Mouse (Mus musculus) lung, postnatal 0 days (tissue): ENCODE measurements around the gene Kdm1a. TPM values are rescaled to one million over a fixed set of nuclear protein-coding genes. Genes with fewer than 3 reads are reported as not detected.

Experiments
- ATAC-seq: fragments of 200-750 bp; cut with Nextera tagmentation; 2 replicates; pipeline ENCODE4 v1.8.0; 2017; ENCODE audit warnings: moderate library complexity
- DNase-seq: peaks from one replicate; pipeline ENCODE4 v3.0.0-alpha.2; 2016; ENCODE audit warnings: low spot score
- H3K27ac ChIP-seq: fragments of 300-500 bp; sonication (generic); 2 replicates; pipeline ENCODE4 v1.5.1; 2014; ENCODE audit warnings: antibody characterized with exemption, mild to moderate bottlenecking, low read length, mixed read lengths
- H3K27me3 ChIP-seq: fragments of 300-500 bp; sonication (generic); replicated peaks from 2 replicates; pipeline ENCODE4 v1.6.1; 2014; ENCODE audit warnings: low read length, mixed read lengths; ENCODE audit not compliant: insufficient read depth
- H3K36me3 ChIP-seq: fragments of 300-500 bp; sonication (generic); 2 replicates; pipeline ENCODE4 v1.6.1; 2014; ENCODE audit warnings: low read length, mixed read lengths; ENCODE audit not compliant: insufficient read depth
- H3K4me1 ChIP-seq: fragments of 300-500 bp; sonication (generic); 2 replicates; pipeline ENCODE4 v1.6.1; 2014; ENCODE audit warnings: antibody characterized with exemption, low read depth, low read length, mixed read lengths; ENCODE audit not compliant: insufficient read depth
- H3K4me2 ChIP-seq: fragments of 300-500 bp; sonication (generic); replicated peaks from 2 replicates; pipeline ENCODE4 v1.6.1; 2014; ENCODE audit warnings: low read depth, mild to moderate bottlenecking, low read length, moderate library complexity, mixed read lengths
- H3K4me3 ChIP-seq: fragments of 300-500 bp; sonication (generic); 2 replicates; pipeline ENCODE4 v1.5.1; 2014; ENCODE audit warnings: low read depth, low read length
- H3K9ac ChIP-seq: fragments of 300-500 bp; sonication (generic); replicated peaks from 2 replicates; pipeline ENCODE4 v1.6.1; 2014; ENCODE audit warnings: low read depth, mild to moderate bottlenecking
- H3K9me3 ChIP-seq: fragments of 300-500 bp; sonication (generic); 2 replicates; pipeline ENCODE4 v1.6.1; 2016; ENCODE audit warnings: low read length, mixed read lengths
- CTCF ChIP-seq: IDR thresholded peaks from 2 replicates; pipeline ENCODE4 v1.5.1; 2016; ENCODE audit warnings: antibody characterized with exemption, mild to moderate bottlenecking
- EP300 ChIP-seq: IDR thresholded peaks from 2 replicates; pipeline ENCODE4 v1.6.1; 2016; ENCODE audit warnings: antibody characterized with exemption, mild to moderate bottlenecking, control low read depth
- WGBS: fragments of 180-500 bp; shearing (Covaris S2); extraction: QIAGEN DNeasy Blood & Tissue Kit; methylation state at CpG from one replicate; pipeline ENCODE4 v1.1.7; 2014; 5-methylcytosine and 5-hydroxymethylcytosine counted together
- microRNA-seq: library from miRNA; unstranded; fragments of <30 nt; microRNA quantifications from one replicate; pipeline ENCODE4, GENCODE M21; 2016
- polyA plus RNA-seq: library from polyadenylated mRNA; unstranded; fragments of >200 nt; fragmentation: Nextera tagmentation; extraction: Ambion mirVana; gene quantifications from 2 replicates; pipeline ENCODE4 v1.2.1, GENCODE M21; 2015

The Kdm1a gene
- polyA plus RNA-seq, 1 experiment from 2014 or later = 21.0 TPM

DNA sequence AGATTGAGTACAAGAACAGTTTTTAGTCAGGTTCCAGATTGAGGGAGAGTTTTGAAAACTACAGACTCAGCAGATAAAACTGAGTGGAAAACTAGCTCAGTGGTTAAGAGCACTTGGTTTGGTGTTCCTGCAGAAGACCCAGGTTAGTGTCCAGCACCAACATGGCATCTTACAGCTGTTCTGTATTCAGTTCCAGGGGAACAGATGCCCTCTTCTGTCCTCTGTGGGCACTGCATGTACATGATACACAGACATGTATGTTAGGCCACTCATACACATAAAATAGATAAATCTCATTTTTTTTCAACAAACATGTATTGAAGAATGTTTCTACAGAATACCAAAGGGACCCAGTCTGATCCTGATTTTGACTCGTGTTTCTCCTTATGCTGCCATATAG lies 92.7 kb downstream of the Kdm1a start:
- Histone ChIP-seq H3K27me3 (no peaks in the 10 kb centered on the region), H3K4me2 (no peak overlapping the region), H3K9ac (no peak overlapping the region), H3K27ac (no peak overlapping the region), H3K4me3 (no peak overlapping the region), H3K36me3 (no peaks in the 10 kb centered on the region), H3K4me1 (peaks cover 4% of the 10 kb centered on the region; the same call in 1 of the 2 replicates), H3K9me3 (no peaks in the 10 kb centered on the region)
- DNase-seq (no peak), ATAC-seq (no peak)
- peak; percentile 67 for TF ChIP-seq CTCF
- no peak for TF ChIP-seq EP300
- WGBS = 72% methylated on average over 1 of the region's 1 CpGs

DNA sequence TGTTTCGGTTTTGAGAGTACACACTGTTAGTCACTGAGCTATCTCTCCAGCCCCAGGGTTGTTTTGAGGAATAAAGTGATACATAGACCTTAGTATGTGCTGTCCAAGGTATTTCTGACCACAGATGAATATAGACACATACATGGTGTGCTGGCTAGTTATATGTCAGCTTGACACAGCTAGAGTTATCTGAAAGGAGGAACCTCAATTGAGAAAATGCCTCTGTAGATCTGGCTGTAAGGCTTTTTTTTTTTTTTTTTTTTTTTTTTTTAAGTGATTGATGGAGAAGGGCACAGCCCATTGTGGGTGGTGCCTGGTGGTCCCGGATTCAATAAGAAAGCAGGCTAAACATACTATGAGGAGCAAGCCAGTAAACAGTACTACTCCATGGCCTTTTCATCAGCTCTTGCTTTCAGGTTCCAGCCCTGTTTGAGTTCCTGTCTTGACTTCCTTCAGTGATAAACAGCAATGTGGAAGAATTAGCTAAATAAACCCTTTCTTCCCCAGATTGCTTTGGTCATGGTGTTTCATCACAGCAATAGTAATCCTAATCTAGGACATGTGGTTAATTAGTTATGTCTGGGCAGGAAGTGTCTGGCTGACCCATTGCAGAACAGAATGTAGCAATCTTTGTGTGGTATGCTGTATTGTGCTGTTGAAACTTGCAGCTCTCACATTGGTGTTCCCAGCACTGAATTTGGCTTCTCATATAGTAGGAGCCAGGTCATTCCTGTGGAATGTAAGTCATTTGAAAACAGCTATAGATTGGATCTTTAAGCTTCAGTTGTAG lies 96.9 kb downstream of the Kdm1a start:
- H3K9ac ChIP-seq = no peak overlapping the region
- no peaks in the 10 kb centered on the region for H3K4me1 ChIP-seq
- no peak overlapping the region; the same call in 1 of the 2 replicates for H3K27ac ChIP-seq
- no peaks in the 10 kb centered on the region for H3K36me3 ChIP-seq
- WGBS = 45% methylated on average over 2 of the region's 2 CpGs
- no peaks in the 10 kb centered on the region for H3K27me3 ChIP-seq
- no peak overlapping the region for H3K4me3 ChIP-seq
- no peak overlapping the region for H3K4me2 ChIP-seq
- TF ChIP-seq EP300 = peak; percentile 45; the same call in 1 of the 2 replicates
- TF ChIP-seq CTCF = no peak
- peak; percentile 81 for ATAC-seq
- H3K9me3 ChIP-seq = no peaks in the 10 kb centered on the region
- DNase-seq = peak; percentile 82

Small RNA genes lying within 50 kb of the gene (microRNA-seq; reads per million reads assigned to microRNA genes)
- not detected for gene Gm22180

Other genes with a start within 250 kb of the Kdm1a start
- 0.10 TPM in 1 of 2 replicates, not detected in the other for gene Htr1d, start 179.2 kb downstream of the Kdm1a start, polyA plus RNA-seq
- gene 6030445D17Rik, start 140.5 kb downstream of the Kdm1a start, polyA plus RNA-seq = 0.36 and 0.78 TPM in 2 replicates
- 109 and 110 TPM in 2 replicates for gene Luzp1, start 133.0 kb downstream of the Kdm1a start, polyA plus RNA-seq
- not detected in 2 replicates for gene Tex46, start 7.7 kb upstream of the Kdm1a start, polyA plus RNA-seq
- gene Lactbl1, start 19.9 kb upstream of the Kdm1a start, polyA plus RNA-seq = not detected in 2 replicates
- gene Ephb2, start 233.3 kb upstream of the Kdm1a start, polyA plus RNA-seq = 0.63 and 0.74 TPM in 2 replicates